Mouse (Mus musculus) cerebellum, postnatal 36 days (tissue): ENCODE results near the gene Gpalpp1.

ENCODE experiments used
- DNase-seq, 2 experiments: peaks; one replicate each; pipeline ENCODE4 v3.0.0; 2021 to 2022; ENCODE audit warnings: mixed read lengths in 2 of 2

The Gpalpp1 gene

GRCm38 (mm10) chr14:76110396-76111221 is at the start of gene Gpalpp1, which contains the start of gene Nufip1:
Gene Gpalpp1 (minus strand): TSS chr14:76110760.
Gene Nufip1 (plus strand): TSS chr14:76110891.
- peak; percentile 87 to 93 for DNase-seq

GRCm38 (mm10) chr14:76158192-76158785 is 47.7 kb upstream of the Gpalpp1 start:
- no peak for DNase-seq

- DNase-seq = no peak
Measured at GRCm38 (mm10) chr14:76153828-76154227, 43.3 kb upstream of the Gpalpp1 start.

- DNase-seq = peak; percentile 14 to 20
Measured at GRCm38 (mm10) chr14:76153003-76153675, 42.6 kb upstream of the Gpalpp1 start.

- peak; percentile 95 to 99 for DNase-seq
Measured at GRCm38 (mm10) chr14:76152162-76153002, 41.8 kb upstream of the Gpalpp1 start.

GRCm38 (mm10) chr14:76151820-76152161 is 41.2 kb upstream of the Gpalpp1 start:
- no peak for DNase-seq

- DNase-seq = no peak
Measured at GRCm38 (mm10) chr14:76151011-76151410, 40.5 kb upstream of the Gpalpp1 start.

- no peak for DNase-seq
Measured at GRCm38 (mm10) chr14:76150499-76150898, 39.9 kb upstream of the Gpalpp1 start.

GRCm38 (mm10) chr14:76149531-76150179 is 39.1 kb upstream of the Gpalpp1 start:
- DNase-seq = peak; percentile 41 to 56

GRCm38 (mm10) chr14:76148294-76148693 is 37.7 kb upstream of the Gpalpp1 start:
- DNase-seq = no peak

- no peak for DNase-seq
Measured at GRCm38 (mm10) chr14:76147061-76147460, 36.5 kb upstream of the Gpalpp1 start.

GRCm38 (mm10) chr14:76145868-76146267 is 35.3 kb upstream of the Gpalpp1 start:
- DNase-seq = no peak

- DNase-seq = no peak
Measured at GRCm38 (mm10) chr14:76145248-76145647, 34.7 kb upstream of the Gpalpp1 start.

GRCm38 (mm10) chr14:76134975-76135374 is 24.4 kb upstream of the Gpalpp1 start:
- DNase-seq = no peak

- DNase-seq = no peak
Measured at GRCm38 (mm10) chr14:76128174-76128573, 17.6 kb upstream of the Gpalpp1 start.

- DNase-seq = no peak
Measured at GRCm38 (mm10) chr14:76127311-76127710, 16.8 kb upstream of the Gpalpp1 start.

GRCm38 (mm10) chr14:76122663-76123058 is 12.1 kb upstream of the Gpalpp1 start:
- DNase-seq = no peak

GRCm38 (mm10) chr14:76121901-76122662 is 11.5 kb upstream of the Gpalpp1 start:
- DNase-seq = peak; percentile 34 to 46

GRCm38 (mm10) chr14:76120472-76120871 is 9.9 kb upstream of the Gpalpp1 start:
- no peak for DNase-seq

- DNase-seq = no peak
Measured at GRCm38 (mm10) chr14:76118963-76119362, 8.4 kb upstream of the Gpalpp1 start.

- DNase-seq = no peak
Measured at GRCm38 (mm10) chr14:76115744-76116143, 5.2 kb upstream of the Gpalpp1 start.
